Comparison of ENCODE assay signal across 8 mouse cellular contexts in the genomic region with DNA sequence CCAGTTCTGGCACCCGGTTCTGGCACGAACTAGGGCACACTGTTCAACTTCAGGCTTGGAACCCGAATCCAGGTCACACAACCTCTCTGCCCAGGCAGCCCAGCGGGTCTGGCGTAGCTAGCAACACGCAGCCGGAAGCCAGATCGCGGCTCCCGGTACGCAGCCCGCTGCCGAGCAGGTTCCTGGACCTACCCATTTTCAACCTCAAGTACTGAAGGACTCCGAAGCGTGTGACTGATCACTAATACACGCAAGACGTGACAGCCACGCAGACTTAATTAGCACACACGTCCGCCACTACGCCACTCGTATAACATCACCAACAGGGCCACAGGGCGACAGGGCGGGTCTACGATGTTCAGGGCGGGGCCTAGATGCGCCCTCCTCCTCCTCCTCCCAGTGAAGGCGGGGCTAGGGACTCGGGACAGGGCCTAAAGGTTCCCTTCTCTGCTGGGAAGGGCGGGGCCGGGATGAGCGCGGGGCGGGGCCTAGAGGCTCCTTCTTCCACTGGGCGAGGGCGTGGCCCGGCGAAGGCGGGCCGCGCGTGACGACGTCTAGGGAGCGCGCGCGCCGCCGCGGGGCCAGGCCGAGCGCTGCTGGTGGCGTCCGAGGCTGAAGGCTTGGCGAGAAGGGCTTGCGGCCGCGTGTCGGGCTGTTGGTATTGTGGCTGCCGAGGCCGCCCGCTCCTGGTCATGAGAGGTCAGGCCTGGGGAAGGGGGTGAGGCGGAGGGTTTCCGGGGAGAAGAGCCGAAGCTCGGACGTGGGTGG. TPM values are rescaled to one million over a fixed set of nuclear protein-coding genes. Genes with fewer than 3 reads are reported as not detected.
DNase-seq lines count a peak whose midpoint lies in the region; ATAC-seq and TF ChIP-seq lines count a peak whose summit lies in the region.

A gene (plus strand): TSS at position 557 of the 768 bp plus-strand sequence.

- peak; percentile 96 for ATAC-seq in embryonic facial prominence, embryonic 13.5 days (ENCODE audit: insufficient number of reproducible peaks, insufficient read depth, low FRiP score, low TSS enrichment, low read depth)
- ATAC-seq in limb, embryonic 12.5 days (ENCODE audit: insufficient number of reproducible peaks, insufficient read depth, low FRiP score, low TSS enrichment, low read depth): peak; percentile 98
- ATAC-seq in midbrain, embryonic 15.5 days (replicated peaks): peak; percentile 97

- H3K4me1 ChIP-seq in embryonic facial prominence, embryonic 13.5 days: peaks cover 9% of the 10 kb centered on the region
- 0 out of 2 replicates have a peak, but pooled peaks cover 7% of the 10 kb centered on the region for H3K4me1 ChIP-seq in kidney, adult 2 months (ENCODE audit: control insufficient read depth, insufficient read depth, low read length)
- H3K4me1 ChIP-seq in limb, embryonic 12.5 days (replicated peaks): peaks cover 9% of the 10 kb centered on the region
- H3K4me1 ChIP-seq in midbrain, embryonic 15.5 days: peaks cover 11% of the 10 kb centered on the region
- peaks cover 4% of the 10 kb centered on the region; the same call in 1 of the 2 replicates for H3K4me1 ChIP-seq in spleen, adult 2 months (ENCODE audit: control insufficient read depth, insufficient read depth, insufficient read length)

- H3K9ac ChIP-seq in embryonic facial prominence, embryonic 13.5 days: peak within 1 kb of the TSS; percentile 87
- peak within 1 kb of the TSS; percentile 75 for H3K9ac ChIP-seq in limb, embryonic 12.5 days (replicated peaks)
- H3K9ac ChIP-seq in midbrain, embryonic 15.5 days: peak within 1 kb of the TSS; percentile 77

- H3K27me3 ChIP-seq in embryonic facial prominence, embryonic 13.5 days: no peaks in the 10 kb centered on the region
- no peaks in the 10 kb centered on the region for H3K27me3 ChIP-seq in kidney, adult 2 months (replicated peaks; ENCODE audit: control insufficient read depth, insufficient read depth, low read length)
- no peaks in the 10 kb centered on the region for H3K27me3 ChIP-seq in limb, embryonic 12.5 days
- no peaks in the 10 kb centered on the region for H3K27me3 ChIP-seq in midbrain, embryonic 15.5 days (replicated peaks)
- no peaks in the 10 kb centered on the region for H3K27me3 ChIP-seq in spleen, adult 2 months (ENCODE audit: control insufficient read depth, insufficient read depth, low read length)

- WGBS in embryonic facial prominence, embryonic 13.5 days: under 1% methylated on average over 68 of the region's 68 CpGs
- under 1% methylated on average over 68 of the region's 68 CpGs for WGBS in kidney, adult 2 months
- WGBS in limb, embryonic 12.5 days: under 1% methylated on average over 68 of the region's 68 CpGs
- under 1% methylated on average over 68 of the region's 68 CpGs for WGBS in midbrain, embryonic 15.5 days
- WGBS in spleen, adult 2 months: under 1% methylated on average over 64 of the region's 68 CpGs

- peak; percentile 89 for TF ChIP-seq POLR2A in kidney, adult 2 months (IDR thresholded peaks at IDR 0.05; ENCODE audit: low read depth, low read length)
- peak; percentile 88 for TF ChIP-seq POLR2A in spleen, adult 2 months (IDR thresholded peaks at IDR 0.05; ENCODE audit: low read depth, low read length)

- H3K4me2 ChIP-seq in embryonic facial prominence, embryonic 13.5 days: peak within 1 kb of the TSS; percentile 72
- peak within 1 kb of the TSS; percentile 70 for H3K4me2 ChIP-seq in limb, embryonic 12.5 days
- H3K4me2 ChIP-seq in midbrain, embryonic 15.5 days: peak within 1 kb of the TSS; percentile 84

- DNase-seq in 3134 (ENCODE audit: extremely low read depth, insufficient read length, low spot score): peak; percentile 99
- DNase-seq in adrenal gland, postnatal 36 days: peak; percentile 99 to 100
- DNase-seq in heart, adult 18-20 months: peak; percentile 99
- DNase-seq in kidney, adult 2 months: peak; percentile 99
- peak; percentile 97 to 99 for DNase-seq in spleen, adult 2 months (ENCODE audit: low read depth in 1 of 2, low spot score in 2 of 2)

- peak within 1 kb of the TSS; percentile 73 for H3K4me3 ChIP-seq in embryonic facial prominence, embryonic 13.5 days
- peak within 1 kb of the TSS; percentile 67 for H3K4me3 ChIP-seq in kidney, adult 2 months (ENCODE audit: insufficient read depth, low read depth, low read length)
- H3K4me3 ChIP-seq in limb, embryonic 12.5 days (replicated peaks): peak within 1 kb of the TSS; percentile 63
- H3K4me3 ChIP-seq in midbrain, embryonic 15.5 days: peak within 1 kb of the TSS; percentile 76
- H3K4me3 ChIP-seq in spleen, adult 2 months (ENCODE audit: extremely low read depth, insufficient read depth, insufficient read length): peak within 1 kb of the TSS; percentile 80

- 0 out of 2 replicates have a peak, but pooled peaks have one; percentile 1 for TF ChIP-seq CTCF in kidney, adult 2 months (conservative IDR thresholded peaks at IDR 0.05; ENCODE audit: insufficient read depth, insufficient read length, low read depth, low read length)
- no peak for TF ChIP-seq CTCF in spleen, adult 2 months (IDR thresholded peaks at IDR 0.05; ENCODE audit: extremely low read depth, insufficient read depth, insufficient read length, insufficient replicate concordance)

- no peaks in the 10 kb centered on the region for H3K9me3 ChIP-seq in embryonic facial prominence, embryonic 13.5 days
- H3K9me3 ChIP-seq in limb, embryonic 12.5 days: no peaks in the 10 kb centered on the region
- no peaks in the 10 kb centered on the region for H3K9me3 ChIP-seq in midbrain, embryonic 15.5 days

- H3K27ac ChIP-seq in embryonic facial prominence, embryonic 13.5 days: peak within 1 kb of the TSS; percentile 88
- peak within 1 kb of the TSS; percentile 69 for H3K27ac ChIP-seq in kidney, adult 2 months (ENCODE audit: insufficient read depth, low read depth, low read length)
- H3K27ac ChIP-seq in limb, embryonic 12.5 days: peak within 1 kb of the TSS; percentile 83
- H3K27ac ChIP-seq in midbrain, embryonic 15.5 days: peak within 1 kb of the TSS; percentile 86
- H3K27ac ChIP-seq in spleen, adult 2 months (ENCODE audit: insufficient read depth, low read length): peak within 1 kb of the TSS; percentile 90

- H3K36me3 ChIP-seq in embryonic facial prominence, embryonic 13.5 days: peaks cover 5% of the 10 kb centered on the region; the same call in 1 of the 2 replicates
- H3K36me3 ChIP-seq in kidney, adult 2 months (ENCODE audit: control insufficient read depth, insufficient read depth, low read length): no peaks in the 10 kb centered on the region
- peaks cover under 1% of the 10 kb centered on the region; the same call in 1 of the 2 replicates for H3K36me3 ChIP-seq in limb, embryonic 12.5 days
- H3K36me3 ChIP-seq in midbrain, embryonic 15.5 days (replicated peaks): no peaks in the 10 kb centered on the region
- no peaks in the 10 kb centered on the region; the same call in 1 of the 2 replicates for H3K36me3 ChIP-seq in spleen, adult 2 months (ENCODE audit: control insufficient read depth, insufficient read depth, low read length)

RNA-seq across cellular contexts. Expression of the gene that starts here (rescaled TPM):
- 10 to 100 TPM; 36.7 to 41.9 TPM for total RNA-seq in adrenal gland, postnatal 36 days (2021)
- polyA plus RNA-seq in embryonic facial prominence, embryonic 13.5 days (2015; fragmentation: Nextera tagmentation; extraction: Ambion mirVana): 36.0 and 38.6 TPM in 2 replicates
- 10 to 100 TPM; 25.3 to 30.5 TPM for total RNA-seq in heart, adult 18-20 months (2021)
- 8.0 and 9.4 TPM in 2 replicates for polyA plus RNA-seq in kidney, adult 2 months (2012; rRNA removed)
- polyA plus RNA-seq in limb, embryonic 12.5 days (2016; fragmentation: Nextera tagmentation; extraction: Ambion mirVana): 33.3 and 36.9 TPM in 2 replicates
- polyA plus RNA-seq in midbrain, embryonic 15.5 days (2015; fragmentation: Nextera tagmentation; extraction: Ambion mirVana): 16.0 and 16.8 TPM in 2 replicates
- 2.9 and 3.1 TPM in 2 replicates for polyA plus RNA-seq in spleen, adult 2 months (2012; rRNA removed)

Comparison
In these comparisons a context has a peak if more than half of its experiments do, and no peak if none do; other contexts are left out.
1. Peak in every context shown above with its lines: DNase-seq, ATAC-seq, H3K4me3 ChIP-seq and H3K27ac ChIP-seq.